Mouse (Mus musculus): Measurements from ENCODE around the gene Ncbp2. TPM values are rescaled to one million over a fixed set of nuclear protein-coding genes. Genes with fewer than 3 reads are reported as not detected.
A peak's percentile ranks its signal among the peaks of the same experiment; 100 is the strongest.

Gene Ncbp2
- polyA plus RNA-seq, 1 experiment from 2014 or later, result 90.5 TPM

GRCm38 (mm10) chr16:31924368-31924767 is 23.9 kb upstream of the Ncbp2 start:
- Histone ChIP-seq H3K4me3 (replicated peaks) (no peak overlapping the region), H3K27me3 (replicated peaks) (no peaks in the 10 kb centered on the region), H3K4me2 (no peak overlapping the region), H3K9me3 (replicated peaks) (no peaks in the 10 kb centered on the region), H3K9ac (replicated peaks) (no peak overlapping the region), H3K36me3 (no peaks in the 10 kb centered on the region), H3K4me1 (no peaks in the 10 kb centered on the region), H3K27ac (replicated peaks) (no peak overlapping the region)
- no peak for ATAC-seq (ENCODE audit: low FRiP score)
- 89% methylated on average over 6 of the region's 6 CpGs for WGBS

- Histone ChIP-seq H3K9me3 (replicated peaks) (no peaks in the 10 kb centered on the region), H3K36me3 (no peaks in the 10 kb centered on the region), H3K27ac (replicated peaks) (no peak overlapping the region), H3K27me3 (replicated peaks) (no peaks in the 10 kb centered on the region), H3K4me1 (no peaks in the 10 kb centered on the region), H3K4me2 (no peak overlapping the region), H3K9ac (replicated peaks) (no peak overlapping the region), H3K4me3 (replicated peaks) (no peak overlapping the region)
- WGBS, result 87% methylated on average over 6 of the region's 6 CpGs
- ATAC-seq (ENCODE audit: low FRiP score), result no peak
Observed at GRCm38 (mm10) chr16:31926091-31926490, 22.2 kb upstream of the Ncbp2 start.

GRCm38 (mm10) chr16:31926547-31927182 is 21.6 kb upstream of the Ncbp2 start:
- ATAC-seq (ENCODE audit: low FRiP score), result no peak
- H3K36me3 ChIP-seq, result no peaks in the 10 kb centered on the region
- no peak overlapping the region for H3K9ac ChIP-seq (replicated peaks)
- no peaks in the 10 kb centered on the region for H3K27me3 ChIP-seq (replicated peaks)
- H3K4me1 ChIP-seq, result no peaks in the 10 kb centered on the region
- no peaks in the 10 kb centered on the region for H3K9me3 ChIP-seq (replicated peaks)
- no peak overlapping the region for H3K4me3 ChIP-seq (replicated peaks)
- WGBS, result 83% methylated on average over 13 of the region's 13 CpGs
- no peak overlapping the region for H3K4me2 ChIP-seq
- no peak overlapping the region for H3K27ac ChIP-seq (replicated peaks)

GRCm38 (mm10) chr16:31927412-31927811 is 20.9 kb upstream of the Ncbp2 start:
- H3K4me1 ChIP-seq, result peaks cover 5% of the 10 kb centered on the region
- H3K27ac ChIP-seq (replicated peaks), result no peak overlapping the region
- no peak overlapping the region for H3K9ac ChIP-seq (replicated peaks)
- no peaks in the 10 kb centered on the region for H3K36me3 ChIP-seq
- ATAC-seq (ENCODE audit: low FRiP score), result no peak
- no peak overlapping the region for H3K4me2 ChIP-seq
- H3K9me3 ChIP-seq (replicated peaks), result no peaks in the 10 kb centered on the region
- H3K27me3 ChIP-seq (replicated peaks), result no peaks in the 10 kb centered on the region
- no peak overlapping the region for H3K4me3 ChIP-seq (replicated peaks)
- WGBS, result 84% methylated on average over 5 of the region's 5 CpGs

- Histone ChIP-seq H3K4me3 (replicated peaks) (no peak overlapping the region), H3K27ac (replicated peaks) (no peak overlapping the region), H3K36me3 (no peaks in the 10 kb centered on the region), H3K4me1 (peaks cover 36% of the 10 kb centered on the region), H3K27me3 (replicated peaks) (0 out of 2 replicates have a peak, but pooled peaks cover 3% of the 10 kb centered on the region), H3K9ac (replicated peaks) (no peak overlapping the region), H3K9me3 (replicated peaks) (no peaks in the 10 kb centered on the region), H3K4me2 (0 out of 2 replicates have a peak overlapping the region, but pooled peaks have one; percentile 28)
- no peak for ATAC-seq (ENCODE audit: low FRiP score)
- WGBS, result 56% methylated on average over 17 of the region's 17 CpGs
Observed at GRCm38 (mm10) chr16:31931330-31931729, 17.0 kb upstream of the Ncbp2 start.

GRCm38 (mm10) chr16:31932255-31932654 is 16.1 kb upstream of the Ncbp2 start:
- no peak overlapping the region for H3K9ac ChIP-seq (replicated peaks)
- H3K27ac ChIP-seq (replicated peaks), result peak overlapping the region; percentile 97
- no peak overlapping the region for H3K4me3 ChIP-seq (replicated peaks)
- no peaks in the 10 kb centered on the region for H3K9me3 ChIP-seq (replicated peaks)
- peaks cover 36% of the 10 kb centered on the region for H3K4me1 ChIP-seq
- H3K4me2 ChIP-seq, result peak overlapping the region; percentile 89
- WGBS, result 25% methylated on average over 5 of the region's 5 CpGs
- ATAC-seq (ENCODE audit: low FRiP score), result peak; percentile 10; the same call in 1 of the 2 replicates
- H3K27me3 ChIP-seq (replicated peaks), result 0 out of 2 replicates have a peak, but pooled peaks cover 3% of the 10 kb centered on the region
- H3K36me3 ChIP-seq, result no peaks in the 10 kb centered on the region

- no peaks in the 10 kb centered on the region for H3K9me3 ChIP-seq (replicated peaks)
- H3K4me2 ChIP-seq, result peak overlapping the region; percentile 89
- H3K4me1 ChIP-seq, result peaks cover 36% of the 10 kb centered on the region
- under 1% methylated on average over 50 of the region's 50 CpGs for WGBS
- H3K36me3 ChIP-seq, result no peaks in the 10 kb centered on the region
- peak; percentile 96 for ATAC-seq (ENCODE audit: low FRiP score)
- H3K4me3 ChIP-seq (replicated peaks), result peak overlapping the region; percentile 49
- H3K27ac ChIP-seq (replicated peaks), result peak overlapping the region; percentile 97
- 0 out of 2 replicates have a peak, but pooled peaks cover 3% of the 10 kb centered on the region for H3K27me3 ChIP-seq (replicated peaks)
- H3K9ac ChIP-seq (replicated peaks), result peak overlapping the region; percentile 67
Observed at GRCm38 (mm10) chr16:31932840-31933697, 15.2 kb upstream of the Ncbp2 start.

- Histone ChIP-seq H3K36me3 (no peaks in the 10 kb centered on the region), H3K9me3 (replicated peaks) (no peaks in the 10 kb centered on the region), H3K27ac (replicated peaks) (peak within 1 kb of the TSS; percentile 97), H3K4me1 (peaks cover 36% of the 10 kb centered on the region), H3K4me3 (replicated peaks) (peak within 1 kb of the TSS; percentile 49), H3K27me3 (replicated peaks) (0 out of 2 replicates have a peak, but pooled peaks cover 3% of the 10 kb centered on the region), H3K4me2 (peak within 1 kb of the TSS; percentile 89), H3K9ac (replicated peaks) (peak within 1 kb of the TSS; percentile 67)
- ATAC-seq (ENCODE audit: low FRiP score), result peak; percentile 9; the same call in 1 of the 2 replicates
- 3% methylated on average over 42 of the region's 42 CpGs for WGBS
Observed at GRCm38 (mm10) chr16:31933751-31934549, 14.4 kb upstream of the Ncbp2 start, which contains the start of gene Pigz. Gene Pigz, plus strand, starts transcription at chr16:31933851.

GRCm38 (mm10) chr16:31934550-31935010 is 13.7 kb upstream of the Ncbp2 start:
- H3K9ac ChIP-seq (replicated peaks), result peak overlapping the region; percentile 67
- H3K4me3 ChIP-seq (replicated peaks), result peak overlapping the region; percentile 49
- 0 out of 2 replicates have a peak, but pooled peaks cover 3% of the 10 kb centered on the region for H3K27me3 ChIP-seq (replicated peaks)
- peaks cover 36% of the 10 kb centered on the region for H3K4me1 ChIP-seq
- no peak for ATAC-seq (ENCODE audit: low FRiP score)
- peak overlapping the region; percentile 97 for H3K27ac ChIP-seq (replicated peaks)
- H3K9me3 ChIP-seq (replicated peaks), result no peaks in the 10 kb centered on the region
- peak overlapping the region; percentile 89 for H3K4me2 ChIP-seq
- 7% methylated on average over 13 of the region's 13 CpGs for WGBS
- no peaks in the 10 kb centered on the region for H3K36me3 ChIP-seq

- 4% methylated on average over 36 of the region's 36 CpGs for WGBS
- H3K27ac ChIP-seq (replicated peaks), result peak overlapping the region; percentile 97
- H3K4me3 ChIP-seq (replicated peaks), result peak overlapping the region; percentile 49
- ATAC-seq (ENCODE audit: low FRiP score), result peak; percentile 17; the same call in 1 of the 2 replicates
- H3K27me3 ChIP-seq (replicated peaks), result 0 out of 2 replicates have a peak, but pooled peaks cover 3% of the 10 kb centered on the region
- H3K4me1 ChIP-seq, result peaks cover 36% of the 10 kb centered on the region
- no peaks in the 10 kb centered on the region for H3K36me3 ChIP-seq
- peak overlapping the region; percentile 67 for H3K9ac ChIP-seq (replicated peaks)
- H3K4me2 ChIP-seq, result peak overlapping the region; percentile 89
- no peaks in the 10 kb centered on the region for H3K9me3 ChIP-seq (replicated peaks)
Observed at GRCm38 (mm10) chr16:31935091-31935979, 13.0 kb upstream of the Ncbp2 start.

Data from neural tube, embryonic 15.5 days (tissue).